Mouse (Mus musculus) midbrain, embryonic 14.5 days (tissue): ENCODE measurements around the gene Tmem237. TPM values are rescaled to one million over a fixed set of nuclear protein-coding genes. Genes with fewer than 3 reads are reported as not detected.

Source experiments
- ATAC-seq: fragments of 200-750 bp; cut with Nextera tagmentation; 2 replicates; pipeline ENCODE4 v1.8.0; 2017; ENCODE audit warnings: moderate number of reproducible peaks, moderate library complexity; ENCODE audit not compliant: low FRiP score, low TSS enrichment
- DNase-seq: peaks from one replicate; pipeline ENCODE4 v3.0.0-alpha.2; 2015
- H3K27ac ChIP-seq: fragments of 300-500 bp; sonication (generic); replicated peaks from 2 replicates; pipeline ENCODE4 v1.5.1; 2014; ENCODE audit warnings: mild to moderate bottlenecking, low read depth, low read length, moderate library complexity
- H3K27me3 ChIP-seq: fragments of 300-500 bp; sonication (generic); 2 replicates; pipeline ENCODE4 v1.6.1; 2014; ENCODE audit warnings: low read length, control low read depth, mixed read lengths; ENCODE audit not compliant: control insufficient read depth, insufficient read depth
- H3K36me3 ChIP-seq: fragments of 300-500 bp; sonication (generic); 2 replicates; pipeline ENCODE4 v1.6.1; 2014; ENCODE audit warnings: low read length, control low read depth; ENCODE audit not compliant: control insufficient read depth, insufficient read depth
- H3K4me1 ChIP-seq: fragments of 300-500 bp; sonication (generic); 2 replicates; pipeline ENCODE4 v1.6.1; 2014; ENCODE audit warnings: mild to moderate bottlenecking, antibody characterized with exemption, low read length, control low read depth; ENCODE audit not compliant: control insufficient read depth, insufficient read depth
- H3K4me2 ChIP-seq: fragments of 300-500 bp; sonication (generic); 2 replicates; pipeline ENCODE4 v1.6.1; 2014; ENCODE audit warnings: mild to moderate bottlenecking, low read length, moderate library complexity
- H3K4me3 ChIP-seq: fragments of 300-500 bp; sonication (generic); replicated peaks from 2 replicates; pipeline ENCODE4 v1.5.1; 2014; ENCODE audit warnings: low read depth, low read length
- H3K9ac ChIP-seq: fragments of 300-500 bp; sonication (generic); replicated peaks from 2 replicates; pipeline ENCODE4 v1.6.1; 2014; ENCODE audit warnings: mild to moderate bottlenecking, low read length, moderate library complexity
- H3K9me3 ChIP-seq: fragments of 300-500 bp; sonication (generic); 2 replicates; pipeline ENCODE4 v1.6.1; 2016; ENCODE audit warnings: low read length, control low read depth, mixed read lengths; ENCODE audit not compliant: control insufficient read depth
- WGBS: fragments of 180-500 bp; shearing (Covaris S2); extraction: QIAGEN DNeasy Blood & Tissue Kit; methylation state at CpG from one replicate; pipeline ENCODE4 v1.1.7; 2014; 5-methylcytosine and 5-hydroxymethylcytosine counted together
- polyA plus RNA-seq: library from polyadenylated mRNA; unstranded; fragments of >200 nt; fragmentation: Nextera tagmentation; extraction: Ambion mirVana; gene quantifications from 2 replicates; pipeline ENCODE4 v1.2.1, GENCODE M21; 2014

The Tmem237 gene
- polyA plus RNA-seq, 1 experiment from 2014 or later, result 24.3 TPM

- no peak overlapping the region for H3K27ac ChIP-seq
- no peaks in the 10 kb centered on the region for H3K36me3 ChIP-seq
- no peak overlapping the region for H3K4me3 ChIP-seq
- no peak overlapping the region for H3K9ac ChIP-seq
- no peaks in the 10 kb centered on the region for H3K27me3 ChIP-seq
- no peaks in the 10 kb centered on the region for H3K9me3 ChIP-seq
- no peak for ATAC-seq
- H3K4me1 ChIP-seq, result no peaks in the 10 kb centered on the region
- WGBS, result 79% methylated on average over 5 of the region's 5 CpGs
- no peak for DNase-seq
- no peak overlapping the region for H3K4me2 ChIP-seq
These were observed 14.2 kb upstream of the Tmem237 start for GRCm38 (mm10) chr1:59134419-59134818.

DNA sequence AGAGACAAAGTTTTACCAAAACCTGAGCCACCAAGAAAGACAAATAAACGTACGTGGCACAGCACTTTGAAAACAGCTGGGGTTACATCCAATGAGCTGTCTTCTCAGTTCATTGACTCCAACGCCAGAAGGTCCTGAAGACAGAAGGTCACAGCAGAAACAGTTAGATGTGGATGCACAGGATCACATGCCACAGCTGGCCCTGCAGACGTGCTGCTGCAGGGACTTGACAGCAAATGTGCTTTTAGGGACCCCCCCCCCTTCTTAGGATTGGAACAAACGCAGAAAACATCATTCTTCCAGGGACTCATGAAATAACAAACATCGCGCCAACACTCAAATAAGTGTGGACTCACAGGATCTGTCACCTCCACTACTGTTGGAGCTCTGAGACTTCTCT is 8.7 kb upstream of the Tmem237 start:
- Histone ChIP-seq H3K4me3 (no peak overlapping the region), H3K9ac (no peak overlapping the region), H3K4me1 (no peaks in the 10 kb centered on the region), H3K9me3 (no peaks in the 10 kb centered on the region), H3K27ac (no peak overlapping the region), H3K4me2 (no peak overlapping the region), H3K36me3 (no peaks in the 10 kb centered on the region), H3K27me3 (no peaks in the 10 kb centered on the region)
- DNase-seq (no peak), ATAC-seq (no peak)
- WGBS, result 81% methylated on average over 7 of the region's 7 CpGs

DNA sequence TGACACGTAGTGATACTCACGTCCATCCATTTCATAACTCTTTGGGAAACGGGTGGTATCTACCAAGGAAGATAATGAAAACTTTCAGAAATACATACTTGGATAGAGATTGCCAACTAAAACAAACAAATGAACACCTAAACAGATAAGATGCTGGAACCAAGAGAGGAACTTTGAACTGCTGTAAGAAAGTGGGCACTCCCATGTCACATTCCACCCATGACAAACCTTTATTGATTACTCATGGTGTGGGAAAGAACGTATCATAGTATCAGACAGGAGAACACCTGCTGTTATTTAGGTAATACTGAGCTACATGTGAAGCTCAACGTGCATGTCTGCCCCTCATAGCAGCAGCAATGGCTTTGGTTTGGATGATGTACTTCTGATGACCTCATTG is 5.3 kb upstream of the Tmem237 start:
- H3K4me2 ChIP-seq, result no peak overlapping the region
- no peaks in the 10 kb centered on the region for H3K27me3 ChIP-seq
- DNase-seq (no peak), ATAC-seq (no peak)
- no peak overlapping the region for H3K9ac ChIP-seq
- H3K27ac ChIP-seq, result no peak overlapping the region
- 80% methylated on average over 5 of the region's 5 CpGs for WGBS
- H3K4me1 ChIP-seq, result no peaks in the 10 kb centered on the region
- H3K36me3 ChIP-seq, result no peaks in the 10 kb centered on the region
- H3K4me3 ChIP-seq, result no peak overlapping the region
- no peaks in the 10 kb centered on the region for H3K9me3 ChIP-seq

DNA sequence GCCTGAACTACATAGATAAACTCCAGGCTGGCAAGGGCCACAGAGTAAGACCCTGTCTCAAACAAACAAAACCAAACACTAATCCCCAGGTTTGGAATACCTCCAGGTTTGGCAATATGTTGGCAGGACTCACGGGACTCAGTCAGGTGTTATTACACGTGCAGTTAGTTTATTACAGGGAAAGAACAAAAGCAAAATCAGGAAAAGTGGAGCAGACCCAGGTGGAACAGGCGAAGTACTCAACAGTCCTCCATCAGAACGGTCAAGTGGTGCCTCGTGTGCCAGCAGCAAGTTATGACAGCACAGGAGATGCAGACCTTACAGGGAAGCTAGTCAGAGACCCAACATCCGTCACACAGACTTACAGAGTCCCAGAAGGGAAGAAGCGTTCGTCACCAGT is 9.7 kb downstream of the Tmem237 start:
- no peak overlapping the region for H3K27ac ChIP-seq
- 88% methylated on average over 8 of the region's 8 CpGs for WGBS
- H3K36me3 ChIP-seq, result peaks cover 82% of the 10 kb centered on the region
- H3K4me1 ChIP-seq, result no peaks in the 10 kb centered on the region
- DNase-seq (no peak), ATAC-seq (no peak)
- no peak overlapping the region for H3K4me2 ChIP-seq
- H3K9me3 ChIP-seq, result no peaks in the 10 kb centered on the region
- no peaks in the 10 kb centered on the region for H3K27me3 ChIP-seq
- H3K9ac ChIP-seq, result no peak overlapping the region
- H3K4me3 ChIP-seq, result no peak overlapping the region

- WGBS, result 94% methylated on average over 6 of the region's 6 CpGs
- H3K27ac ChIP-seq, result no peak overlapping the region
- DNase-seq (no peak), ATAC-seq (no peak)
- no peaks in the 10 kb centered on the region for H3K27me3 ChIP-seq
- H3K36me3 ChIP-seq, result peaks cover 53% of the 10 kb centered on the region
- no peaks in the 10 kb centered on the region for H3K4me1 ChIP-seq
- no peaks in the 10 kb centered on the region for H3K9me3 ChIP-seq
- H3K9ac ChIP-seq, result no peak overlapping the region
- no peak overlapping the region for H3K4me3 ChIP-seq
- H3K4me2 ChIP-seq, result no peak overlapping the region
These were observed 18.1 kb downstream of the Tmem237 start for GRCm38 (mm10) chr1:59102071-59102470.

- DNase-seq (no peak), ATAC-seq (no peak)
- H3K4me2 ChIP-seq, result no peak overlapping the region
- no peak overlapping the region for H3K27ac ChIP-seq
- H3K9me3 ChIP-seq, result no peaks in the 10 kb centered on the region
- H3K4me3 ChIP-seq, result no peak overlapping the region
- H3K4me1 ChIP-seq, result no peaks in the 10 kb centered on the region
- H3K9ac ChIP-seq, result no peak overlapping the region
- peaks cover 42% of the 10 kb centered on the region for H3K36me3 ChIP-seq
- WGBS, result 93% methylated on average over 5 of the region's 5 CpGs
- no peaks in the 10 kb centered on the region for H3K27me3 ChIP-seq
These were observed 19.2 kb downstream of the Tmem237 start for GRCm38 (mm10) chr1:59101020-59101419.

GRCm38 (mm10) chr1:59094705-59095104 is 25.5 kb downstream of the Tmem237 start, which contains the start of gene C2cd6:
C2cd6 (minus strand) TSS chr1:59094900.
- Histone ChIP-seq H3K4me3 (no peak within 1 kb of the TSS), H3K4me1 (no peaks in the 10 kb centered on the region), H3K9ac (no peak within 1 kb of the TSS), H3K4me2 (no peak within 1 kb of the TSS), H3K36me3 (peaks cover 11% of the 10 kb centered on the region), H3K27ac (no peak within 1 kb of the TSS), H3K9me3 (no peaks in the 10 kb centered on the region), H3K27me3 (no peaks in the 10 kb centered on the region)
- ATAC-seq, result no peak
- WGBS, result 94% methylated on average over 19 of the region's 19 CpGs
- DNase-seq, result no peak

DNA sequence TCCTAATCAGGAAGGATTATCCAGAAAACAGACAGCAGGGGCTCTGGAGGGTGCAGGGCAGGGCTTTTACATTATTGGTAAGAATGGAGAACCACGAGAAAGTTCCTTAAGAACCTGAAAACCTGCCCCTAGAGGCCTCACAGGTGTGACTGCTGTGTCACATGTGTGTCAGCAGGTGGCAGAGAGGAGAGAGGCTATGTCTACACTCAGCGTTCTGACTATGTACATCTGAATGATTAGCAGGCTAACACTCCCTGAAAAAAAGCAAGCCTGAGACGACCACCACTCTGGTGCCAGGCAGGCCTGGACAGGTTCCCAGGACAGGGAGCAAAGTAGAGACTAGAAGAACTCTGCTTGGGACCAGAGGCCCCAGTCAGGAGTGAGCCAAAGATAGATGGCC is 49.3 kb downstream of the Tmem237 start:
- Histone ChIP-seq H3K9me3 (no peaks in the 10 kb centered on the region), H3K4me1 (no peaks in the 10 kb centered on the region), H3K9ac (no peak overlapping the region), H3K36me3 (no peaks in the 10 kb centered on the region), H3K4me2 (no peak overlapping the region), H3K4me3 (no peak overlapping the region), H3K27me3 (no peaks in the 10 kb centered on the region), H3K27ac (no peak overlapping the region)
- WGBS, result 37% methylated on average over 3 of the region's 3 CpGs
- no peak for ATAC-seq
- no peak for DNase-seq

GRCm38 (mm10) chr1:59067976-59068375 is 52.2 kb downstream of the Tmem237 start:
- Histone ChIP-seq H3K4me2 (no peak overlapping the region), H3K9me3 (no peaks in the 10 kb centered on the region), H3K9ac (no peak overlapping the region), H3K27me3 (no peaks in the 10 kb centered on the region), H3K27ac (no peak overlapping the region), H3K36me3 (no peaks in the 10 kb centered on the region), H3K4me3 (no peak overlapping the region), H3K4me1 (no peaks in the 10 kb centered on the region)
- DNase-seq, result peak; percentile 68
- no peak for ATAC-seq
- 8% methylated on average over 3 of the region's 3 CpGs for WGBS
